Mouse (Mus musculus) liver, embryonic 14.5 days (tissue): ENCODE data around the gene Aqp2. TPM values are rescaled to one million over a fixed set of nuclear protein-coding genes. Genes with fewer than 3 reads are reported as not detected.

ENCODE experiments used
- ATAC-seq: fragments of 200-750 bp; cut with Nextera tagmentation; 2 replicates; pipeline ENCODE4 v1.8.0; 2017; ENCODE audit warnings: moderate number of reproducible peaks, mild to moderate bottlenecking, moderate library complexity; ENCODE audit not compliant: insufficient read depth
- DNase-seq, 3 experiments: peaks; one replicate each; pipeline ENCODE4 v3.0.0-alpha.2; 2012 to 2013; ENCODE audit warnings: low read depth in 3 of 3, low spot score in 3 of 3
- H3K27ac ChIP-seq: fragments of 300-500 bp; sonication (generic); 2 replicates; pipeline ENCODE4 v1.5.1; 2014; ENCODE audit warnings: moderate library complexity, mild to moderate bottlenecking, control low read depth, inconsistent platforms
- H3K27me3 ChIP-seq: fragments of 300-500 bp; sonication (generic); 2 replicates; pipeline ENCODE4 v1.6.1; 2014; ENCODE audit warnings: mild to moderate bottlenecking, low read length, moderate library complexity; ENCODE audit not compliant: control insufficient read depth, insufficient read depth
- H3K36me3 ChIP-seq: fragments of 300-500 bp; sonication (generic); replicated peaks from 2 replicates; pipeline ENCODE4 v1.6.1; 2014; ENCODE audit warnings: low read depth; ENCODE audit not compliant: control insufficient read depth, insufficient read depth
- H3K4me1 ChIP-seq, 2 experiments: fragments of 200-500 bp in 1 of 2; fragments of 300-500 bp in 1 of 2; sonication (generic) in 1 of 2; replicated peaks; 2 replicates each; pipeline ENCODE4 v1.6.1; 2012 to 2014; ENCODE audit warnings: antibody characterized with exemption in 1 of 2, inconsistent platforms in 1 of 2, low read length in 1 of 2; ENCODE audit not compliant: control insufficient read depth in 2 of 2, insufficient read depth in 2 of 2
- H3K4me2 ChIP-seq: fragments of 300-500 bp; sonication (generic); 2 replicates; pipeline ENCODE4 v1.6.1; 2014; ENCODE audit warnings: low read depth, mild to moderate bottlenecking, control low read depth, moderate library complexity
- H3K4me3 ChIP-seq, 2 experiments: fragments of 200-500 bp in 1 of 2; fragments of 300-500 bp in 1 of 2; sonication (generic) in 1 of 2; 2 replicates each; pipeline ENCODE4 v1.5.1; 2012 to 2014; ENCODE audit warnings: low read depth in 2 of 2, low read length in 2 of 2, mild to moderate bottlenecking in 2 of 2, control low read depth in 1 of 2, inconsistent platforms in 1 of 2, moderate library complexity in 1 of 2; ENCODE audit not compliant: insufficient read depth in 1 of 2
- H3K9ac ChIP-seq: fragments of 300-500 bp; sonication (generic); replicated peaks from 2 replicates; pipeline ENCODE4 v1.6.1; 2014; ENCODE audit warnings: mild to moderate bottlenecking, control low read depth, moderate library complexity
- H3K9me3 ChIP-seq: fragments of 300-500 bp; sonication (generic); 2 replicates; pipeline ENCODE4 v1.6.1; 2016; ENCODE audit warnings: low read length, mixed read lengths; ENCODE audit not compliant: control insufficient read depth
- CTCF ChIP-seq: IDR thresholded peaks from 2 replicates; pipeline ENCODE4 v1.5.1; 2016; ENCODE audit warnings: antibody characterized with exemption, low read depth, control low read depth
- EP300 ChIP-seq: IDR thresholded peaks from 2 replicates; pipeline ENCODE4 v1.6.1; 2016; ENCODE audit warnings: antibody characterized with exemption, low read depth
- WGBS: fragments of 180-500 bp; shearing (Covaris S2); extraction: QIAGEN DNeasy Blood & Tissue Kit; methylation state at CpG from one replicate; pipeline ENCODE4 v1.1.7; 2014; ENCODE audit not compliant: insufficient replicate concordance; 5-methylcytosine and 5-hydroxymethylcytosine counted together
- polyA plus RNA-seq, 2 experiments: library from polyadenylated mRNA; depleted of rRNA in 1 of 2; stranded (reverse) in 1 of 2; unstranded in 1 of 2; fragments of >200 nt; fragmentation: Nextera tagmentation in 1 of 2; extraction: Ambion mirVana in 1 of 2; gene quantifications; 2 replicates each; pipeline versions ENCODE4 v1.2.1 to v1.2.3; 2012 to 2014

Aqp2 gene
- polyA plus RNA-seq, 2 experiments = not detected

- no peaks in the 10 kb centered on the region for H3K36me3 ChIP-seq
- no peak for DNase-seq
- H3K4me1 ChIP-seq = no peaks in the 10 kb centered on the region
- no peak for ATAC-seq
- H3K4me3 ChIP-seq = no peak overlapping the region
- no peak overlapping the region for H3K4me2 ChIP-seq
- no peak for TF ChIP-seq EP300
- TF ChIP-seq CTCF = no peak
- no peak overlapping the region for H3K9ac ChIP-seq
- H3K27me3 ChIP-seq = no peaks in the 10 kb centered on the region
- no peaks in the 10 kb centered on the region for H3K9me3 ChIP-seq
- WGBS = 31% methylated on average over 7 of the region's 7 CpGs
- no peak overlapping the region for H3K27ac ChIP-seq
Measured at GRCm38 (mm10) chr15:99544047-99544446, 34.8 kb upstream of the Aqp2 start.

GRCm38 (mm10) chr15:99546596-99546995 lies 32.3 kb upstream of the Aqp2 start:
- no peaks in the 10 kb centered on the region for H3K36me3 ChIP-seq
- no peak overlapping the region for H3K9ac ChIP-seq
- DNase-seq (no peak), ATAC-seq (no peak)
- H3K27me3 ChIP-seq = no peaks in the 10 kb centered on the region
- TF ChIP-seq EP300 (no peak), CTCF (no peak)
- no peak overlapping the region for H3K4me3 ChIP-seq
- H3K4me1 ChIP-seq = no peaks in the 10 kb centered on the region
- no peak overlapping the region for H3K27ac ChIP-seq
- H3K4me2 ChIP-seq = no peak overlapping the region
- WGBS = 69% methylated on average over 11 of the region's 11 CpGs
- no peaks in the 10 kb centered on the region for H3K9me3 ChIP-seq

- 61% methylated on average over 6 of the region's 6 CpGs for WGBS
- Histone ChIP-seq H3K9ac (no peak overlapping the region), H3K36me3 (no peaks in the 10 kb centered on the region), H3K4me1 (no peaks in the 10 kb centered on the region), H3K4me2 (no peak overlapping the region), H3K27me3 (no peaks in the 10 kb centered on the region), H3K4me3 (no peak overlapping the region), H3K9me3 (no peaks in the 10 kb centered on the region), H3K27ac (no peak overlapping the region)
- DNase-seq (no peak), ATAC-seq (no peak)
- TF ChIP-seq CTCF (no peak), EP300 (no peak)
Measured at GRCm38 (mm10) chr15:99547732-99548131, 31.1 kb upstream of the Aqp2 start.

GRCm38 (mm10) chr15:99549901-99550300 lies 29.0 kb upstream of the Aqp2 start:
- Histone ChIP-seq H3K27me3 (no peaks in the 10 kb centered on the region), H3K27ac (no peak overlapping the region), H3K4me1 (no peaks in the 10 kb centered on the region), H3K9me3 (no peaks in the 10 kb centered on the region), H3K36me3 (no peaks in the 10 kb centered on the region), H3K4me2 (no peak overlapping the region), H3K9ac (no peak overlapping the region), H3K4me3 (no peak overlapping the region)
- WGBS = 39% methylated on average over 2 of the region's 2 CpGs
- ATAC-seq = no peak
- TF ChIP-seq EP300 (no peak), CTCF (no peak)
- no peak for DNase-seq

- DNase-seq = no peak
- Histone ChIP-seq H3K4me2 (no peak overlapping the region), H3K27me3 (no peaks in the 10 kb centered on the region), H3K4me3 (no peak overlapping the region), H3K4me1 (no peaks in the 10 kb centered on the region), H3K9ac (no peak overlapping the region), H3K36me3 (no peaks in the 10 kb centered on the region), H3K27ac (no peak overlapping the region), H3K9me3 (no peaks in the 10 kb centered on the region)
- ATAC-seq = no peak
- TF ChIP-seq EP300 = no peak
- TF ChIP-seq CTCF = no peak
- WGBS = 65% methylated on average over 6 of the region's 6 CpGs
Measured at GRCm38 (mm10) chr15:99553767-99554166, 25.1 kb upstream of the Aqp2 start.
